Mouse (Mus musculus) neural tube, postnatal 0 days (tissue): ENCODE data around the gene BC067074. TPM values are rescaled to one million over a fixed set of nuclear protein-coding genes. Genes with fewer than 3 reads are reported as not detected.

Source experiments
- polyA plus RNA-seq: library from polyadenylated mRNA; unstranded; fragments of >200 nt; fragmentation: Nextera tagmentation; extraction: Ambion mirVana; gene quantifications from 2 replicates; pipeline ENCODE4 v1.2.1, GENCODE M21; 2015

BC067074 gene
- 0.53 and 0.62 TPM in 2 replicates for polyA plus RNA-seq

DNA sequence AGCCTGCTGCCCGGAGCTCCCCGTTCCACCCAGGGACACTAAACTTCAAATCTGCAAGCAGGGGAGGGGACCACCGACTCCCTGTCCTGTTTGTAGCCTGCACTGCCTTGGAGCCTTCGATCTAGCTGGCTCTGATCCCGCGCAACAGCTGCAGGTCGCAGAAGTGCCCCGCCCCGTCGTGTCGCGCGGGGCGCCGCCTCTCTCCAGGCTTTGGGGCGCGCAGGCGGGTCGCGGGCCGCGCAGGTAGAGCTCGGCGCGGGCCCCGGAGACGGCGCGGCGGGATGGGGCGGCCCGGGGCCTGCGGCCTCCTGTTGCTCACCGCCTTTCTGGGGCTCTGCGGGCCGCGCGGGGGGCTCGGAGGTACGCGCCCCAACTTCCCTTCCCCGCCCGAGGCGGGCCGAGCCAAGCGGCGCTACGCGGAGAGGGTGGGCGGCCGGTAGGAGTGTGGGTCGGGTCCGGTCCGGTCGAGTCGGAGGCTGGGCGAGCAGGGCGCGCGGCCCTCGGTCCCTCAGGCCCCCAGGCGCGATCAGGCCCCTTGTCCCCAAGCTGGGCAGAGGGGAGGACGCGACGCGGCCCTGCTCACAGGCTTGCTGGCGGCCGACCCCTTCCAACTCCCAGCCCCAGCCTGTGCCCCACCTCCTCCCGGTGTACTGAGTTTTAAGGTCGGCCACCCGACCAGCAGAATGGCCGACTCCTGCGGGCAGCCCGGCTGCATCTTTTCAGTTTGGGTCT lies at the start of gene BC067074:
TSS of gene BC067074 (plus strand) at position 185 of the 732 bp plus-strand sequence.

Other genes with a start within 250 kb of the BC067074 start
- 52.8 and 61.3 TPM in 2 replicates for gene Gpx8, start 246.7 kb upstream of the BC067074 start, polyA plus RNA-seq
- gene Gzma, start 192.2 kb upstream of the BC067074 start, polyA plus RNA-seq: not detected in 2 replicates
- gene Esm1, start 83.5 kb upstream of the BC067074 start, polyA plus RNA-seq: 0.98 and 1.5 TPM in 2 replicates
- not detected in 2 replicates for gene Gzmk, start 67.3 kb upstream of the BC067074 start, polyA plus RNA-seq